Mouse (Mus musculus) myocyte (in vitro differentiated cells): ENCODE results near the gene Ppp2r5b. TPM values are rescaled to one million over a fixed set of nuclear protein-coding genes. Genes with fewer than 3 reads are reported as not detected.

Experiments used
- H3K27me3 ChIP-seq: one replicate; pipeline ENCODE4 v1.6.1; 2011; ENCODE audit not compliant: control insufficient read depth, insufficient read depth, insufficient read length
- H3K36me3 ChIP-seq: one replicate; pipeline ENCODE4 v1.6.1; 2011; ENCODE audit not compliant: control insufficient read depth, insufficient read depth
- H3K4me2 ChIP-seq: one replicate; pipeline ENCODE4 v1.6.1; 2011; ENCODE audit warnings: low read depth, control low read depth
- H3K4me3 ChIP-seq: one replicate; pipeline ENCODE4 v1.5.1; 2011; ENCODE audit warnings: mild to moderate bottlenecking, control low read depth, moderate library complexity
- H3K79me2 ChIP-seq: one replicate; pipeline ENCODE4 v1.6.1; 2011; ENCODE audit not compliant: control insufficient read depth, insufficient read depth
- H3ac ChIP-seq: one replicate; pipeline ENCODE4 v1.6.1; 2011; ENCODE audit not compliant: control insufficient read depth, insufficient read length
- CEBPB ChIP-seq: IDR thresholded peaks from 2 replicates; pipeline ENCODE4 v1.6.1; 2011; ENCODE audit warnings: mild to moderate bottlenecking, moderate library complexity; ENCODE audit not compliant: poor library complexity, insufficient read depth, severe bottlenecking
- E2F4 ChIP-seq: IDR thresholded peaks from one replicate; pipeline ENCODE4 v1.6.1; 2011; ENCODE audit warnings: mild to moderate bottlenecking, control low read depth, moderate library complexity; ENCODE audit not compliant: insufficient read depth
- MAX ChIP-seq: IDR thresholded peaks from one replicate; pipeline ENCODE4 v1.6.1; 2011; ENCODE audit warnings: low read depth, mild to moderate bottlenecking, control low read depth
- MYOD1 ChIP-seq, 3 experiments: IDR thresholded peaks; one replicate each; pipeline ENCODE4 v1.6.1; 2011; ENCODE audit warnings: control low read depth in 2 of 3, low read depth in 2 of 3, mild to moderate bottlenecking in 2 of 3, moderate library complexity in 1 of 3; ENCODE audit not compliant: insufficient read length in 2 of 3, control insufficient read depth in 1 of 3
- MYOG ChIP-seq, 3 experiments: IDR thresholded peaks; one replicate each; pipeline ENCODE4 v1.6.1; 2011; ENCODE audit warnings: control low read depth in 2 of 3, low read depth in 2 of 3, mild to moderate bottlenecking in 2 of 3; ENCODE audit not compliant: insufficient read length in 2 of 3, control insufficient read depth in 1 of 3, insufficient read depth in 1 of 3
- POLR2A ChIP-seq: IDR thresholded peaks from one replicate; pipeline ENCODE4 v1.6.1; 2011; ENCODE audit warnings: low read depth, mild to moderate bottlenecking, control low read depth, moderate library complexity; ENCODE audit not compliant: insufficient read length
- POLR2AphosphoS2 ChIP-seq: IDR thresholded peaks from one replicate; pipeline ENCODE4 v1.6.1; 2011; ENCODE audit warnings: low read depth, control low read depth; ENCODE audit not compliant: insufficient read length
- REST ChIP-seq: IDR thresholded peaks from one replicate; pipeline ENCODE4 v1.6.1; 2011; ENCODE audit warnings: mild to moderate bottlenecking, control low read depth, moderate library complexity; ENCODE audit not compliant: insufficient read depth, insufficient read length
- SRF ChIP-seq: IDR thresholded peaks from one replicate; pipeline ENCODE4 v1.6.1; 2011; ENCODE audit warnings: low read depth; ENCODE audit not compliant: control insufficient read depth, insufficient read length
- TCF12 ChIP-seq: IDR thresholded peaks from one replicate; pipeline ENCODE4 v1.6.1; 2011; ENCODE audit warnings: mild to moderate bottlenecking, control low read depth; ENCODE audit not compliant: poor library complexity, insufficient read depth, severe bottlenecking
- TCF3 ChIP-seq: IDR thresholded peaks from one replicate; pipeline ENCODE4 v1.6.1; 2011; ENCODE audit warnings: low read depth, control low read depth; ENCODE audit not compliant: insufficient read length
- USF1 ChIP-seq: IDR thresholded peaks from one replicate; pipeline ENCODE4 v1.6.1; 2011; ENCODE audit warnings: low read depth, mild to moderate bottlenecking, control low read depth, moderate library complexity
- polyA plus RNA-seq: library from polyadenylated mRNA; unstranded; fragments of >200 nt; fragmentation: generic; extraction: Trizol; gene quantifications from one replicate; pipeline ENCODE4 v1.2.1, GENCODE M21; 2012; ENCODE audit warnings: missing spikeins

The Ppp2r5b gene
- polyA plus RNA-seq, 1 experiment = 51.4 TPM

DNA sequence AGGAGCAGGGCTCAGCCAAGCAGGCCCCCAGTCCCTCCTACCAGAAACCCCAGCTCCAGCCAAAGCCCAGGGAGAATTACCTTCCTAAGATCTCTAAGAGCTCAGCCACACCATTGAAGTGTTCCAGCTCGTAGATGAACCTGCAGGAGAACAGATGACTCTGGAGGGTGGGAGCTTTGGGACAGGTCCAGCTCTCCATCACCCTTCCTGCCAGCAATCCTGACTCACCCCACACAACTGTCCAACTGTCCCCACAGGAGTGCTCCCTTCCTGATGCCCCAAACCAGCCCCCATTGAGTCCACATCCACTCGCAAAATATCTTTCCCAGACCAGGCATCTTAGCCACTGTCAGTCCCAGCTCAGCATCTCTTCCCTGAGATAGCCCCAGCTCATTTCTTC, 4.6 kb downstream of the Ppp2r5b start:
- H3K4me2 ChIP-seq = no peak overlapping the region
- TF ChIP-seq TCF12 = no peak
- TF ChIP-seq USF1 = no peak
- no peak for TF ChIP-seq POLR2A
- no peak for TF ChIP-seq REST
- peaks cover 5% of the 10 kb centered on the region for H3K79me2 ChIP-seq
- peaks cover 6% of the 10 kb centered on the region for H3K36me3 ChIP-seq
- H3ac ChIP-seq = no peak overlapping the region
- H3K4me3 ChIP-seq = no peak overlapping the region
- no peaks in the 10 kb centered on the region for H3K27me3 ChIP-seq

DNA sequence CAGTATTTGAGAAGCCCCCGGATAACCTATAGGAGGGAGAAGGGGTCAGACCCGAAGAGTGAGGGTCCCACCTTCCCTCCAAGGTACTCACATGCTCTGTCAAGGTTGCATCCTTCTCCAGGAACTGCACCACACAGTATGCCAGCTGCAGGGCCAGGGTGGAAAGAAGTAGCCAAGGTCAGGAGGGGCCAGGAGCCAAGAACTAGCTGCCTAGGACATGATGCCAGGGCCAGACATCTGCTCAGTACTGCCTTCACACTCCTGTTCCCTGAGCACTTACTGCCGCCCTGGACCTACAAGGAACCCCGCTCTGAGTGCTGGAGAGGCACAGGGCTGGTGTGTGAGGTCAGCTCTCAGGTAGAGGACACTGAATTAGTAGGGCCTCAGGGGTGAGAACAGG, 5.3 kb downstream of the Ppp2r5b start:
- peaks cover 6% of the 10 kb centered on the region for H3K36me3 ChIP-seq
- H3K27me3 ChIP-seq = no peaks in the 10 kb centered on the region
- peaks cover 5% of the 10 kb centered on the region for H3K79me2 ChIP-seq
- no peak for TF ChIP-seq USF1
- no peak for TF ChIP-seq E2F4
- no peak for TF ChIP-seq TCF12
- no peak for TF ChIP-seq POLR2AphosphoS2
- no peak for TF ChIP-seq REST
- no peak for TF ChIP-seq MAX
- no peak for TF ChIP-seq MYOD1 (IDR thresholded peaks at IDR 0.05; ENCODE audit: control insufficient read depth in 1 of 3, insufficient read length in 2 of 3, low read depth in 2 of 3)
- TF ChIP-seq MYOG (IDR thresholded peaks at IDR 0.05; ENCODE audit: control insufficient read depth in 1 of 3, insufficient read depth in 1 of 3, insufficient read length in 2 of 3, low read depth in 2 of 3) = no peak
- no peak for TF ChIP-seq POLR2A
- no peak for TF ChIP-seq CEBPB
- TF ChIP-seq TCF3 = no peak
- no peak for TF ChIP-seq SRF
- no peak overlapping the region for H3ac ChIP-seq
- H3K4me3 ChIP-seq = no peak overlapping the region
- H3K4me2 ChIP-seq = no peak overlapping the region

DNA sequence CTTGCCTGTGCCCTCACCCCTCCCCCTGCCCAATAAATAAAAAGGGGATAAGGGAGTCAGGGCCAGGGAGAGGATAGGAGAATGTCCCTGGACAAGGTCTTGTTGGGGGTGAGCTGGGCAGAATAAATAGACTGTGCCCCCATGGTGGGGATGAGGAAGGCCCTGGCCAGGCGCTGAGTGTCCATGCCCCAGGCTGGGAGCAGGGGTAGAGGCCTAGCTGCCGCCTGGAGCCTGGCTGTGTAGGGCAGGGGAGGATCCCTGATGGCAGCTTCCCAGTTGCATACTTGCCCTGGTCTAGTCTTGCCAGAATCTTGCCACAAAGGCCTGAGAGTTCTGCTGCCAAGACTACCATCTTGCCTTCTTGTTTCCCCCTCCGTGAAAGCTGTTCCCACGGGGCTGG, 7.8 kb downstream of the Ppp2r5b start:
- Histone ChIP-seq H3ac (no peak overlapping the region), H3K4me2 (no peak overlapping the region), H3K36me3 (peaks cover 4% of the 10 kb centered on the region), H3K27me3 (peaks cover 9% of the 10 kb centered on the region), H3K79me2 (no peaks in the 10 kb centered on the region), H3K4me3 (no peak overlapping the region)
- TF ChIP-seq REST = no peak
- no peak for TF ChIP-seq POLR2AphosphoS2
- TF ChIP-seq MAX = no peak
- TF ChIP-seq MYOD1 (IDR thresholded peaks at IDR 0.05; ENCODE audit: control insufficient read depth in 1 of 3, insufficient read length in 2 of 3, low read depth in 2 of 3) = no peak
- TF ChIP-seq E2F4 = no peak
- no peak for TF ChIP-seq USF1
- no peak for TF ChIP-seq POLR2A
- TF ChIP-seq TCF3 = no peak

DNA sequence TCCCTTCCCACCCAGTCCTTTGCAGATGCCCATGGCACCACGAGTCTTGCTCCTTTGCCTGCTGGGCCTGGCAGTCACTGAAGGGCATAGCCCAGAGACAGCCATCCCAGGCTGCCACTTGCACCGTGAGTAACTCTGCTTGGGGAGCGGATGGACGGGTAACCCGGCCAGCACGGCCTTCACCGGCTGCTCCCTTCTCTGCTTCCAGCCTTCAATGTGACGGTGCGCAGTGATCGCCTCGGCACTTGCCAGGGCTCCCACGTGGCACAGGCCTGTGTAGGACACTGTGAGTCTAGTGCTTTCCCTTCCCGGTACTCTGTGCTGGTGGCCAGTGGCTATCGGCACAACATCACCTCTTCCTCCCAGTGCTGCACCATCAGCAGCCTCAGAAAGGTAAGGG, 8.9 kb downstream of the Ppp2r5b start:
- H3K4me3 ChIP-seq = no peak overlapping the region
- H3K27me3 ChIP-seq = peaks cover 9% of the 10 kb centered on the region
- no peak overlapping the region for H3K4me2 ChIP-seq
- TF ChIP-seq POLR2AphosphoS2 (peak; percentile 31), E2F4 (no peak)
- H3ac ChIP-seq = no peak overlapping the region
- H3K36me3 ChIP-seq = peaks cover 4% of the 10 kb centered on the region
- H3K79me2 ChIP-seq = no peaks in the 10 kb centered on the region

DNA sequence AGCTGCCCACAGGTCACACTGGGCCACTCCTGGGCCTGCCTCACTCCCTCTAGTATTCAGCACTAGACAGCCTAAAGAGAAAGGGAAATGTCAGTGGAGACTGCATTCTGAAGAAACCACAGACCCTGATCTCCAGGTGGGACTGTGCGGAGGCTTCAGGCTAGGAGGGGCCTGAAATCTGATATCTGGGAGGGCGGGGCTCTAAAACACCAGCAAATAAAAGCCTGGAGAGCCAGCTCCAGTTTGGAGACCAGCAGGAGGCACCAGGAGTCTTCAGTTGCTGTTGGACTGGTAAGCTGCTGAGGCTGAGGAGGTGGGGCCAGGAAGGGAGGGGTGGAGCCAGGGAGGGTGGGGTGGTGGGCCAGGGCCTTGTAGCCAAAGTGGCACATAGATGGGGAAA, 9.5 kb downstream of the Ppp2r5b start, which contains the start of gene Gpha2:
TSS of gene Gpha2 (plus strand) at position 246 of the 400 bp plus-strand sequence.
- TF ChIP-seq MAX = no peak
- no peaks in the 10 kb centered on the region for H3K36me3 ChIP-seq
- H3K4me2 ChIP-seq = no peak within 1 kb of the TSS
- H3K79me2 ChIP-seq = no peaks in the 10 kb centered on the region
- H3ac ChIP-seq = no peak within 1 kb of the TSS
- H3K4me3 ChIP-seq = no peak within 1 kb of the TSS
- H3K27me3 ChIP-seq = peaks cover 9% of the 10 kb centered on the region

DNA sequence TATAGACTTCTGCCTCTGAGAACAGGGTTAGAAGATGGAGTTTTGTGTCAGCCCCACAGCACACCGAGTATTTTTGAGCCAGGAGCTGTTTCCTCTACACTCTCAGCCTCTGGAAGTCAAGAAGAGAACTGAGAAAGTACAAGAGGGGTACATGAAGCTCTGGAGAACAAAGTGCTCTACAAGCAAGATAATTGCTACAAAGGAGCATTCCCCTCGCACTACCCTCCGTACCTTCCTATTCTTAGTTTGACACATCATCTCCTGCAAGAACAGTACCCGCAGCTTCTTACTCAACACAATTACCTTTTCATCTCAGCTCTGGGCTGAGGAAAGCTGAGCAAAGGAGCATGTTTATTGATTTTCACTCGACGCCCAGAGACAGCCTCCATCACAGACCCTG, 17.1 kb downstream of the Ppp2r5b start:
- Histone ChIP-seq H3K79me2 (no peaks in the 10 kb centered on the region), H3K36me3 (no peaks in the 10 kb centered on the region), H3ac (no peak overlapping the region), H3K4me2 (no peak overlapping the region), H3K4me3 (no peak overlapping the region), H3K27me3 (peaks cover 35% of the 10 kb centered on the region)
- TF ChIP-seq CEBPB = no peak
- no peak for TF ChIP-seq USF1
- no peak for TF ChIP-seq REST
- TF ChIP-seq SRF = no peak
- TF ChIP-seq POLR2AphosphoS2 = no peak
- TF ChIP-seq TCF3 = no peak
- no peak for TF ChIP-seq MAX
- no peak for TF ChIP-seq MYOG (IDR thresholded peaks at IDR 0.05; ENCODE audit: control insufficient read depth in 1 of 3, insufficient read depth in 1 of 3, insufficient read length in 2 of 3, low read depth in 2 of 3)
- TF ChIP-seq MYOD1 (IDR thresholded peaks at IDR 0.05; ENCODE audit: control insufficient read depth in 1 of 3, insufficient read length in 2 of 3, low read depth in 2 of 3) = no peak
- no peak for TF ChIP-seq TCF12
- TF ChIP-seq POLR2A = no peak
- no peak for TF ChIP-seq E2F4
